Mouse (Mus musculus): ENCODE measurements at regions not wholly inside any gene's neighbourhood (a gene's known extent, or its start where the extent isn't known, plus 50 kb on each side); places are given as distances from the start of the nearest gene placed in this dataset.

- Histone ChIP-seq H3K4me3 (replicated peaks) (no peak overlapping the region), H3K9me3 (replicated peaks) (no peaks in the 10 kb centered on the region), H3K36me3 (no peaks in the 10 kb centered on the region), H3K4me2 (replicated peaks) (no peak overlapping the region), H3K27ac (replicated peaks) (no peak overlapping the region), H3K27me3 (no peaks in the 10 kb centered on the region), H3K4me1 (no peaks in the 10 kb centered on the region), H3K9ac (no peak overlapping the region)
- 49% methylated on average over 1 of the region's 1 CpGs for WGBS
- ATAC-seq (ENCODE audit: insufficient number of reproducible peaks, low FRiP score, low TSS enrichment, low read depth): no peak
These were observed 267.5 kb downstream of the Trim52 start for GRCm38 (mm10) chr14:106373451-106373850.

GRCm38 (mm10) chr14:106379645-106380044 is 273.6 kb downstream of the Trim52 start:
- H3K4me2 ChIP-seq (replicated peaks): no peak overlapping the region
- H3K36me3 ChIP-seq: no peaks in the 10 kb centered on the region
- no peak overlapping the region for H3K9ac ChIP-seq
- no peaks in the 10 kb centered on the region for H3K4me1 ChIP-seq
- no peak overlapping the region for H3K4me3 ChIP-seq (replicated peaks)
- WGBS: 84% methylated on average over 4 of the region's 4 CpGs
- no peaks in the 10 kb centered on the region for H3K9me3 ChIP-seq (replicated peaks)
- ATAC-seq (ENCODE audit: insufficient number of reproducible peaks, low FRiP score, low TSS enrichment, low read depth): no peak
- H3K27ac ChIP-seq (replicated peaks): no peak overlapping the region
- no peaks in the 10 kb centered on the region for H3K27me3 ChIP-seq

GRCm38 (mm10) chr14:106387671-106388070 is 281.7 kb downstream of the Trim52 start:
- no peaks in the 10 kb centered on the region for H3K36me3 ChIP-seq
- H3K27ac ChIP-seq (replicated peaks): no peak overlapping the region
- H3K27me3 ChIP-seq: no peaks in the 10 kb centered on the region
- ATAC-seq (ENCODE audit: insufficient number of reproducible peaks, low FRiP score, low TSS enrichment, low read depth): no peak
- 69% methylated on average over 3 of the region's 3 CpGs for WGBS
- no peak overlapping the region for H3K4me3 ChIP-seq (replicated peaks)
- H3K4me1 ChIP-seq: no peaks in the 10 kb centered on the region
- H3K9me3 ChIP-seq (replicated peaks): no peaks in the 10 kb centered on the region
- no peak overlapping the region for H3K4me2 ChIP-seq (replicated peaks)
- H3K9ac ChIP-seq: no peak overlapping the region

- Histone ChIP-seq H3K4me2 (replicated peaks) (no peak overlapping the region), H3K9ac (no peak overlapping the region), H3K4me1 (no peaks in the 10 kb centered on the region), H3K9me3 (replicated peaks) (no peaks in the 10 kb centered on the region), H3K4me3 (replicated peaks) (no peak overlapping the region), H3K27ac (replicated peaks) (no peak overlapping the region), H3K27me3 (no peaks in the 10 kb centered on the region), H3K36me3 (no peaks in the 10 kb centered on the region)
- 68% methylated on average over 9 of the region's 9 CpGs for WGBS
- ATAC-seq (ENCODE audit: insufficient number of reproducible peaks, low FRiP score, low TSS enrichment, low read depth): no peak
These were observed 284.5 kb downstream of the Trim52 start for GRCm38 (mm10) chr14:106390546-106390945.

GRCm38 (mm10) chr14:106393978-106394377 is 288.0 kb downstream of the Trim52 start:
- Histone ChIP-seq H3K4me1 (no peaks in the 10 kb centered on the region), H3K36me3 (no peaks in the 10 kb centered on the region), H3K4me2 (replicated peaks) (no peak overlapping the region), H3K9ac (no peak overlapping the region), H3K27ac (replicated peaks) (no peak overlapping the region), H3K9me3 (replicated peaks) (no peaks in the 10 kb centered on the region), H3K27me3 (no peaks in the 10 kb centered on the region), H3K4me3 (replicated peaks) (no peak overlapping the region)
- ATAC-seq (ENCODE audit: insufficient number of reproducible peaks, low FRiP score, low TSS enrichment, low read depth): no peak
- WGBS: 62% methylated on average over 4 of the region's 4 CpGs

GRCm38 (mm10) chr14:106412917-106413558 is 307.0 kb downstream of the Trim52 start:
- Histone ChIP-seq H3K4me3 (replicated peaks) (no peak overlapping the region), H3K27me3 (no peaks in the 10 kb centered on the region), H3K27ac (replicated peaks) (no peak overlapping the region; the same call in 1 of the 2 replicates), H3K36me3 (no peaks in the 10 kb centered on the region), H3K4me2 (replicated peaks) (no peak overlapping the region), H3K9me3 (replicated peaks) (no peaks in the 10 kb centered on the region), H3K9ac (no peak overlapping the region), H3K4me1 (no peaks in the 10 kb centered on the region)
- ATAC-seq (ENCODE audit: insufficient number of reproducible peaks, low FRiP score, low TSS enrichment, low read depth): no peak
- 67% methylated on average over 2 of the region's 2 CpGs for WGBS

- no peaks in the 10 kb centered on the region for H3K4me1 ChIP-seq
- no peaks in the 10 kb centered on the region for H3K36me3 ChIP-seq
- no peak for ATAC-seq (ENCODE audit: insufficient number of reproducible peaks, low FRiP score, low TSS enrichment, low read depth)
- no peaks in the 10 kb centered on the region for H3K9me3 ChIP-seq (replicated peaks)
- H3K4me3 ChIP-seq (replicated peaks): no peak overlapping the region
- H3K27me3 ChIP-seq: no peaks in the 10 kb centered on the region
- no peak overlapping the region for H3K4me2 ChIP-seq (replicated peaks)
- 47% methylated on average over 4 of the region's 4 CpGs for WGBS
- no peak overlapping the region for H3K27ac ChIP-seq (replicated peaks)
- H3K9ac ChIP-seq: no peak overlapping the region
These were observed 318.7 kb downstream of the Trim52 start for GRCm38 (mm10) chr14:106424714-106425113.

- no peak overlapping the region for H3K9ac ChIP-seq
- H3K27ac ChIP-seq (replicated peaks): no peak overlapping the region
- no peaks in the 10 kb centered on the region for H3K27me3 ChIP-seq
- WGBS: 64% methylated on average over 2 of the region's 2 CpGs
- no peak overlapping the region for H3K4me2 ChIP-seq (replicated peaks)
- H3K4me3 ChIP-seq (replicated peaks): no peak overlapping the region
- H3K36me3 ChIP-seq: no peaks in the 10 kb centered on the region
- no peaks in the 10 kb centered on the region for H3K4me1 ChIP-seq
- ATAC-seq (ENCODE audit: insufficient number of reproducible peaks, low FRiP score, low TSS enrichment, low read depth): no peak
- no peaks in the 10 kb centered on the region for H3K9me3 ChIP-seq (replicated peaks)
These were observed 322.6 kb downstream of the Trim52 start for GRCm38 (mm10) chr14:106428594-106428993.

- Histone ChIP-seq H3K4me3 (replicated peaks) (no peak overlapping the region), H3K27ac (replicated peaks) (no peak overlapping the region), H3K4me1 (peaks cover 5% of the 10 kb centered on the region; the same call in 1 of the 2 replicates), H3K9me3 (replicated peaks) (no peaks in the 10 kb centered on the region), H3K4me2 (replicated peaks) (no peak overlapping the region), H3K36me3 (no peaks in the 10 kb centered on the region), H3K27me3 (no peaks in the 10 kb centered on the region), H3K9ac (no peak overlapping the region)
- no peak for ATAC-seq (ENCODE audit: insufficient number of reproducible peaks, low FRiP score, low TSS enrichment, low read depth)
- 7% methylated on average over 5 of the region's 5 CpGs for WGBS
These were observed 333.3 kb downstream of the Trim52 start for GRCm38 (mm10) chr14:106439282-106439681.

- Histone ChIP-seq H3K27me3 (no peaks in the 10 kb centered on the region), H3K9me3 (replicated peaks) (no peaks in the 10 kb centered on the region), H3K36me3 (no peaks in the 10 kb centered on the region), H3K4me3 (replicated peaks) (no peak overlapping the region), H3K9ac (no peak overlapping the region), H3K27ac (replicated peaks) (no peak overlapping the region), H3K4me2 (replicated peaks) (no peak overlapping the region), H3K4me1 (no peaks in the 10 kb centered on the region)
- ATAC-seq (ENCODE audit: insufficient number of reproducible peaks, low FRiP score, low TSS enrichment, low read depth): no peak
- 91% methylated on average over 7 of the region's 7 CpGs for WGBS
These were observed 383.1 kb downstream of the Trim52 start for GRCm38 (mm10) chr14:106489074-106489473.

GRCm38 (mm10) chr14:106491389-106491788 is 385.4 kb downstream of the Trim52 start:
- Histone ChIP-seq H3K4me2 (replicated peaks) (no peak overlapping the region), H3K9me3 (replicated peaks) (no peaks in the 10 kb centered on the region), H3K4me3 (replicated peaks) (no peak overlapping the region), H3K4me1 (no peaks in the 10 kb centered on the region), H3K27me3 (no peaks in the 10 kb centered on the region), H3K36me3 (no peaks in the 10 kb centered on the region), H3K9ac (no peak overlapping the region), H3K27ac (replicated peaks) (no peak overlapping the region)
- no peak for ATAC-seq (ENCODE audit: insufficient number of reproducible peaks, low FRiP score, low TSS enrichment, low read depth)
- WGBS: 61% methylated on average over 4 of the region's 4 CpGs

GRCm38 (mm10) chr14:106500344-106501135 is 394.5 kb downstream of the Trim52 start:
- WGBS: 32% methylated on average over 19 of the region's 19 CpGs
- H3K27me3 ChIP-seq: no peaks in the 10 kb centered on the region
- no peaks in the 10 kb centered on the region for H3K9me3 ChIP-seq (replicated peaks)
- no peak overlapping the region for H3K27ac ChIP-seq (replicated peaks)
- H3K9ac ChIP-seq: no peak overlapping the region
- H3K4me3 ChIP-seq (replicated peaks): no peak overlapping the region
- H3K4me1 ChIP-seq: no peaks in the 10 kb centered on the region
- no peak overlapping the region for H3K4me2 ChIP-seq (replicated peaks)
- no peaks in the 10 kb centered on the region for H3K36me3 ChIP-seq
- ATAC-seq (ENCODE audit: insufficient number of reproducible peaks, low FRiP score, low TSS enrichment, low read depth): no peak
